Mouse (Mus musculus): ENCODE data around the gene Bcl3.

DNA sequence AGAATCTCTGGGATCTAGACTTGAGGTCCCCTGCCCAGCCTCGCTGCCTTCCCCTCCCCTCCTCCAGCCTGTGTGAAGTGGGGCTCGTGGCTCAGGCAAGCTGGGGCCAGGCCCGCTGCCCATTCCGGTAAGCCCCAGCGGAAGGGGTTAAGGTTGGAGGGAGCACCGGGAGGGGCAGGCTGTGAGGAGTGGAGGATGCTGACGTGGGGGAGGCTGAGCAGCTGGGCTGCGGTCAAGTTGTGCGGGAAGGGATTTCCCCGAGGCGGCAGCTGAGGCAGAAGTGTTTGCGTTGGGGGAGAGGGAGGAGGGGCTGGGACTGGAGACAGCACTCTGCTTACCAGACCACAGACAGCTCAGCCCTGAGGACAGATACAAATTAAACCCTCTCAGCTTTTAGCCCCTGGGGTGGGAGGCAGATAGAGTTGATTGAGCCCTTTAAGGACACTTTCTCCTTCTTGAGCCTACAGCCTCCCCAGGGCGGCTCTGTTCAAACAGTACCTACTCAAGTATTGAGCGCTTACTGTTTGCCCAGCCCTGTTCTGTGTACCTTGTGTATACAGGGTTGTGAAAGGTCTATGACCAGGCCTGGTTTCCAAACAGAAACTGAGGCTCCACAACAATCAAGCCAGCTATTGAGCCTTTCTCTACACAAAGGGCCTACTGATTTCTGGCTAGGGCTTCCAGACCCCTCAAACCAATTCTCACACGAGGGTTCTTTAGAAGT is 5.0 kb downstream of the Bcl3 start:
- peak; percentile 25; the same call in 1 of the 2 replicates for TF ChIP-seq EP300 (IDR thresholded peaks at IDR 0.05; ENCODE audit: low read depth)
- no peak for TF ChIP-seq CTCF (IDR thresholded peaks at IDR 0.05; ENCODE audit: low read depth)
